Mouse (Mus musculus) thymus, postnatal 0 days (tissue): ENCODE measurements around the gene Wnk4. TPM values are rescaled to one million over a fixed set of nuclear protein-coding genes. Genes with fewer than 3 reads are reported as not detected.
A peak's percentile ranks its signal among the peaks of the same experiment; 100 is the strongest.

Source experiments
- DNase-seq: peaks from one replicate; pipeline ENCODE4 v3.0.0-alpha.2; 2015; ENCODE audit warnings: low spot score
- polyA plus RNA-seq: library from polyadenylated mRNA; unstranded; fragments of >200 nt; fragmentation: Nextera tagmentation; extraction: Ambion mirVana; gene quantifications from 2 replicates; pipeline ENCODE4 v1.2.1, GENCODE M21; 2015

The Wnk4 gene
- polyA plus RNA-seq, 1 experiment from 2014 or later: 2.1 TPM

DNA sequence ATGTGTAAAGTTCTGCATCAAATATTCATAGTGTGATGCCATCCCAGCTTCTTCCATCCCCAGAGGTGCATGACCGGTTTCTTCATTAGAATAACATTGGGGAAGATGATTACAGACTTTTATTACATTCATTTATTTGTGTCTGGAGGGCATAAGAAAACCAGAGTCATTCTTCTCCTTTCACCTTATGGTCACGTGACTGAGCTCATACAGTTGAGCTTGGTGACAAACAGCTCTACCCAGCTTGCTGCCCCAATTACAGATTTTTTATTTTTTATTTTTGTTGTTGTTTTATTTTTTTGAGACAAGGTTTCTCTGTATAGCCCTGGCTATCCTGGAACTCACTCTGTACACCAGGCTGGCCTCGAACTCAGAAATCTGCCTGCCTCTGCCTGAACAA lies 12.1 kb downstream of the Wnk4 start:
- DNase-seq: no peak

DNA sequence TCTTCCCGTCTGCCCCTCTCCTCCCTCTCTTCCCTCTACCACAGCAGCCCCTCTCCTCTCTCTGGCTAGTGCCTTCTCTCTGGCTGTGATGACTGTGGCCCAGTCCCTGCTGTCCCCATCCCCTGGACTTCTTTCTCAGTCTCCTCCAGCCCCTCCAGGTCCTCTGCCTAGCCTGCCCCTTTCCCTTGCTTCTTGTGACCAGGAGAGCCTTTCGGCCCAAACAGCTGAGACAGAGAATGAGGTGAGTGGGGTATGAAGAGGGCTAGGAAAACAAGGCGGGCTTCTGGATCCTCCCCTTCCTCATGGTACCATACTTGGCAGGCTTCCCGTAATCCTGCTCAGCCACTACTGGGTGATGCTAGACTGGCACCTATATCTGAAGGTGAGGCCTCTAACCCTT lies 14.9 kb downstream of the Wnk4 start:
- no peak for DNase-seq

DNA sequence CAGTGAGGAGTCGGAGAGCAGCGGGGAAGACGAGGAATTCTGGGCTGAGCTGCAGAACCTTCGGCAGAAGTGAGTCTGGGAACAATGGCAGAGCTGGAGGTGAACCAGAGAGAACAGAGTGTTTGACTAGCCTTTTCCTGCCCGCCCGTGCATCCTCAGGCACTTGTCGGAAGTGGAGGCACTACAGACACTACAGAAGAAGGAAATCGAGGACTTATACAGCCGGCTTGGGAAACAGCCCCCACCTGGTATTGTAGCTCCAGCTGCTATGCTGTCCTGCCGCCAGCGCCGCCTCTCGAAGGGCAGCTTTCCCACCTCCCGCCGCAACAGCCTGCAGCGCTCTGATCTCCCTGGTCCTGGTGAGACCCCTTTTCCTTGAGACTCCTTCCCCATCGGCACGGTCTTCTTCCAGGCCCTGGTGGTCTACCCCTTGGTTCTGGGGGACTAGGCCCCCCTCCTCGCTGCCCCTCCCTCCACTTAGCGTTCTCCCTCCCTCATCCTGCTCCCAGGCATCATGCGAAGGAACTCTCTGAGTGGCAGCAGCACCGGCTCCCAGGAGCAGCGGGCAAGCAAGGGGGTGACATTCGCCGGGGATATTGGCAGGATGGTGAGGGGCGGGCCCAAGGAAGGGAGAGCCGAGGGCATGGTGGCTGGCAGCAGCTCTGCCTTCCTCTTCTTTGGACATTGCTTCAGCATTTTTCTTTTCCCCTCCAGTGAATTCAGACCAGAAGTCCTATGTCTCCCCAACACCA lies 16.1 kb downstream of the Wnk4 start:
- DNase-seq: no peak

- DNase-seq: no peak
These were observed 17.2 kb downstream of the Wnk4 start for GRCm38 (mm10) chr11:101277381-101278222.

GRCm38 (mm10) chr11:101278223-101279192 lies 18.1 kb downstream of the Wnk4 start, which contains the start of the genes Cntd1 and Coa3:
Gene Cntd1 (plus strand): TSS chr11:101279012.
Gene Coa3 (minus strand): TSS chr11:101279114.
- DNase-seq: peak; percentile 90

DNA sequence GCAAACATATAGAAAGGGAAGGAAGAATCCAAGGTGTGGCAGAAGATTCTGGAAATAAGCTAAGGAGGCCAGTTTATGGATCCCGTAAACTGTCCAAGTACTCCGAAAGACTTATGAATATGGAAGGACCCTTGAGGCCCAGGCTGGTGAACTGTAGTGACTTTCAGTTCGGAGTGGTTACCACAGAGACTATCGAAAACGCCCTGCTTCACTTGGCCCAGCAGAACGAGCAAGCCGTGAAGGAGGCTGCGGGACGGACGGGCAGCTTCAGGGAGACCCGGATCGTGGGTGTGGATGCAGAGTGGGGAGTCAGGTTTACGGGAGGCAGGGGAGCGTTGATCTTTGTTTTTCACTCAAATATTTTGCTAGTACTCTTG lies 18.8 kb downstream of the Wnk4 start:
- no peak for DNase-seq

DNA sequence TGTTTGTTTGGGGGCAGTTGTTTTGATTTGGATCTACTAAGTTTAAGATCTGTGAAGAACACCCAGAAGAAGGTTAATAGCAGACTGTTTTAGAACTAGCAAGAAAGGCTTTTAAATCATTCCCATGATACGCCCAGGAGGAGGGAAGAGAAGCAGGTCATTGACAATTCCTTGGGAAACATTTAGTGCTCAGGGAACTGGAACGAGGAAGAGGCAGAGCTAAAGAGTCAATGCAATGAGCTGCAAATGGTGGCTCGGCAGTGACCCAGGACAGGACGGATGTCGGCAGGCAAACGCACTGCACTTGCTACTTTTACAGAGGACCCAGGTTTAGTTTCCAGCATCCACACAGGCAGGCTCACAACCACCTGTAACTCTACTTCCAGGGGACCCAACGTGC lies 20.5 kb downstream of the Wnk4 start:
- DNase-seq: no peak

DNA sequence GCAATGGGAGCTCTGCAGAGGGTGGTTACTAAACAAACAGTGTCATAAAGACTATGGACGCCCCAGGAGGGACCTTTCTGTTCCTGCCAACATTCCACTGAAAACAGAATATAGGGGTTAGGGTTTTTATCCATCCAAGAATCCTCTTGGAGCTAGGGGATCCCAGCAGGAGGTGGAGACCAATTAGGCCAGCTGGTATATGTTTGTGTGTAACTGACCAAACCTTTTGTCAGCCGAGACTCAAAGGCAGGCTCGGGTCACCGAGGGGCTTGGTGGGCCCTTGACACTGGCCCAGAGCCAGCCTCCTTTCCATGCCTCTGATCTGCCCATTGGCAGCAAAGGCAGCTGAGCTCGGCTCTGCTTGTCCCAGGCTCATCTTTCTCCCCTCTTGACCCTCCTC lies 22.5 kb downstream of the Wnk4 start:
- no peak for DNase-seq

GRCm38 (mm10) chr11:101283805-101284204 lies 23.4 kb downstream of the Wnk4 start:
- DNase-seq: no peak

GRCm38 (mm10) chr11:101287306-101287705 lies 26.9 kb downstream of the Wnk4 start:
- DNase-seq: no peak

DNA sequence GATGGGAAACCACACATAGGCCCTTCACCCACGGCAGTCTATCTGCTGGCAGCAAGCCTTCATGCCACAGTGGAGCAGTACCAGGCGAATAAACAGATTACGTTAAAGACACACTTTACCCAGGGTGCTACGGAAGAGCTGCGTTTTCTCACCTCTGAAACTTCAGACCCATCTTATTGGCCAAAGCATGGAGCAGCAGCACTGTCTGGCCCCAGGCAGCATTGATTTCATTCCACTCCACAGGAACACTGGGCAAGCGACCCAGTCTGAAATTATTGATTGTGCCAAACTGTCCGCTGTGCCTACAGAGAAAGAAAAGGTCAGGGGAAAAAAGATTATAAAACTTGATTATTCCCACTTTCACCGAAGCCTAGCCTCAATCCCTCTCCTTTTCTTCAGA lies 30.9 kb downstream of the Wnk4 start:
- DNase-seq: no peak

DNA sequence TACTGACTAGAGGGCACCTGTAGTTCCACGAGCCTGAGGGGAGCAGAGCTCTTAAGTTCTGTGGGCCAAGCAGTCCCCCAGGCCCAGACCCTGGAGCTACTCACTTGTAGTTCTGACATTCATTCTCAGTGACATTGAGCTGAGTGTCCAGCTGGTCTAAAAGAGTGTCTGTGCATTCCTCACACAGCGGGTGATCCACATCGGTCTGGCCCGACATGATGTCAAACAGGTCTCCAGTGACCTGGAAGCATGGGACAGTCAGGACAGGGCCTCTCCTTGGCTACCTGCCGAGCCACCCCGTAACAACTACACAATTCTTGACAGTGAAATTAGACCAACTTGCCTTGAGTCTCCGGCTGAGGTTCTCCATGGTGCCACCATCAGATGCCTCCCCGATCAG lies 34.8 kb downstream of the Wnk4 start:
- DNase-seq: no peak

- DNase-seq: no peak
These were observed 40.5 kb downstream of the Wnk4 start for GRCm38 (mm10) chr11:101300881-101301280.

GRCm38 (mm10) chr11:101301299-101302003 lies 41.1 kb downstream of the Wnk4 start:
- no peak for DNase-seq

DNA sequence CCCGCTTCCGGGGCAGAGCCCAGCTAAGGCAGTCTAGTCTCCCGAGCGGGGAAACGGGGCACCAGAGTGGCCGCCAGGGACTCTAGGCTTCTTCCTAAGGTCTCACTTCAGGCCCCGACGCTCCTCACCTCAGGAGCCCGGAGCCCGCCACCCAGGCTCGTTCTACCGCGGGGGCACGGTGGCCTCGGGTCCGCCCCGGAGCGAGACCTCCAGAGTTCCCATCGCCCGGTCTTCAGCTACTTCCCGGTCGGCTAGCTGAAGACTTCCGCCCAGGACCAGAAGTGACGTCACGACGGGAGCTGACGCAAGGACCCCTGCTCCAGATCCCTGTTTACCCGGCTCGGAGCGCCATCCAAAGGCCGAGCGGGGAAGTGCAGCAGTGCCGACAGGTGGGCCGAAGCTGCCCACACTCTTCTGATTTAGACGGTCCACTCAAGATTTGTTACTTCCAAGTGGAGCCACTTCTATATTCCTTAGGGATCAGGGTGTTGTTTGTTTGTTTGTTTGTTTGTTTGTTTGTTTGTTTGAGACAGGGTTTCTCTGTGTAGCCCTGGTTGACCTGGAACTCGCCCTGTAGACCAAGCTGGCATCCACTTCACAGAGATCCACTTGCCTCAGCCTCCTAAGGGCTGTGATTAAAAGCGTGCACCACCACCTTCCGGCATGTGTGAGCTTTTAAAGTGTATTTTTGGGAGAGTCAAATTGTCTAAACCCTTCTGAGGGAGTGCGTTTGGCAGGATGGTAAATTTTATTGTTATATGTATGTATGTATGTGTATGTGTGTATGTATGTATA lies 41.8 kb downstream of the Wnk4 start, which contains the start of gene Becn1:
Becn1 (minus strand) TSS at position 283 of the 795 bp plus-strand sequence.
- DNase-seq: peak; percentile 93

DNA sequence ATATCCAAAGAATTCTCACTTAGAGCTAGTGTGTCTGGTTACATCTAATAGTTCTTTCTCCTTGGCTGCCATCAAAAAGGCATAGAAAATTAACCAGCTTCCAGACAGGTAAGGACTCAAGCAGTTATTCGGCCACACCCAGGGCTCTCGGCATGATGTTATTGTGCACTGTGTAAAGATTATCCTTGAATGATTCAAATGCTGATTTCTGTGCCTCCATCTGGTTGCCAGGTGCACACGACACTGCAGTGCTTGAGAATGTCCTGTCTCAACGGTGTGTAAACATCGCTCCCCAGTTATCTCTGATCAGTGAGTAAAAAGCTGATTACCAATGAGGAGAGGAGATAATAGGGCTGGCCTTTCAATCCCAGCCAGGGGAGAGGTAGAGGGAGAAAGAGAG lies 47.4 kb downstream of the Wnk4 start:
- DNase-seq: no peak

GRCm38 (mm10) chr11:101311083-101311482 lies 50.7 kb downstream of the Wnk4 start:
- DNase-seq: no peak

DNA sequence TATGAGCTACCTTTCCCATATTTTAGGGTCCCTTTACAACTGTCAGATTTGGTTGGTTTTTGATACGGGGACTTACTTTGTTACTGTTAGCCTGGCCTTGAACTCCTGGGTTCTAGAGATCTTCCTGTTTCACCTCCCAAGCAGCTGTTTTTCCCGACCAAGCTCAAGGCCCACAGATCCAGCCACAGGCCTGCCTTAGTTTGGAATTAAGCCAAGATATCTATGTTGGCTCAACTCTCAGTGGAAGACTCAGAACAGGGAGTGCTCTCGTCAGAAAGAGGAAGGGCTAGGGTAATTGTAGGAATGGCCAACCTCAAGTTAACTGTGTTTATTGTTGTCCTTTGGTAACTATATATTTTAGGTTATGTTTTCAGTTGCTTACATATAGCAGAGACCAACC lies 51.8 kb downstream of the Wnk4 start:
- DNase-seq: no peak

DNA sequence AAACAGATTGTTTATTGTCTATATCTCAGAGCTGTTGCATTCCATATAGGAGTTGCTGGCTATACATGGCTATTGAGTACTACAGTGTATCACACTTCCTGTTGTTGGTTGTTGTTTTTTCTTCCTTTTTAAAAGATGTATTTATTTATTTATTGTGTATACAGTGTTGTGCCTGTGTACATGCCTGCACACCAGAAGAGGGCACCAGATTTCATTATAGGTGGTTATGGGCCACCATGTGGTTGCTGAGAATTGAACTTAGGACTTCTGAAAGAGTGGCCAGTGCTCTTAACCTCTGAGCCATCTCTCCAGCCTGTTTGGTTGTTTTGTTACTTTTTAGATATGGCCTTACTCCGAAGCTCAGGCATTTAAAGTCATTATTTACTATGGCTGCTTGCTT lies 54.2 kb downstream of the Wnk4 start:
- DNase-seq: no peak
